Mouse (Mus musculus): ENCODE measurements around the gene Sdccag8. TPM values are rescaled to one million over a fixed set of nuclear protein-coding genes. Genes with fewer than 3 reads are reported as not detected.

The Sdccag8 gene
- total and polyA plus RNA-seq, 2 experiments, result 2.3 to 9.5 TPM

DNA sequence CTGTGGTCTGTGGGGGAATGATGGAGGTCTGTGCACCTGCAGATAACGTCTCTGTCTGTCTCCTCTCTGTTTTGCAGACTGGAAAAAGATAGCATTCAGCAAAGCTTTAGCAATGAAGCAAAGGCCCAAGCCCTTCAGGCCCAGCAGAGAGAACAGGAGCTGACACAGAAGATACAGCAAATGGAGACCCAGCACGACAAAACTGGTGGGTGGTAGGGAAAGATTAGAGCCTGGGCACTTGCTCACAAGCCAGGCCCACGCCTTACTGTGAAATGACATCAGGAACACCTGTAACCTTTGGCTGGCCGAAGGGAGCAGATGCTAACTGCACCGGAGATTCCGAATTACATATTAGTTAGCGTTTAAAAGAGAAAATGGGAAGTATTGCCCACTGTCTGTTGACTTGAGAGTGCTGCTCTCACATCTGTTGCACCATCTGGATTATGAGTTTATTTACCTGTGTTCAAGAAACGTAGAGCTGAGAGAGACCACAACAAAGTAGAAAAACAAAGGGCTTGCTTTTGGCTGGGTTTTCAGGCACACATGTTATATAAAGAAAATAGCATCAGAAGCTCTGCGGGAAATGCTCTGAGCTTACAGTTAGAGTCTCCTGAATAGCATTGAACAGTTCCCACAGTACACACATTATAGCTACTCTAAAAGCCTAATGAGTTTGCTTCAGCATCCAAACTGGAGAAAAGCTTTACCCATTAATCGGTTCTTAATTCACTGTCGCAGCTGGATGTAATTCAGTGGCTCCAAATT lies 131.8 kb downstream of the Sdccag8 start:
- Histone ChIP-seq H3K27me3 (ENCODE audit: control insufficient read depth, insufficient read depth, low read length) (no peaks in the 10 kb centered on the region), H3K79me2 (ENCODE audit: control insufficient read depth, insufficient read depth, low read length) (no peaks in the 10 kb centered on the region), H3K4me3 (ENCODE audit: insufficient read depth, low read depth, low read length) (no peak overlapping the region), H3K9ac (ENCODE audit: low read depth, low read length) (no peak overlapping the region), H3K27ac (replicated peaks; ENCODE audit: insufficient read depth, low read depth, low read length) (no peak overlapping the region), H3K4me1 (ENCODE audit: control insufficient read depth, insufficient read depth, low read length) (no peaks in the 10 kb centered on the region), H3K36me3 (ENCODE audit: control insufficient read depth, insufficient read depth, low read length) (peaks cover 13% of the 10 kb centered on the region)
- DNase-seq (ENCODE audit: extremely low read depth, low read depth, low spot score), result no peak
- 90% methylated on average over 11 of the region's 11 CpGs for WGBS
- TF ChIP-seq CTCF (IDR thresholded peaks at IDR 0.05; ENCODE audit: low read depth, low read length) (no peak), POLR2A (IDR thresholded peaks at IDR 0.05; ENCODE audit: extremely low read depth, insufficient read depth, low read length) (no peak)

DNA sequence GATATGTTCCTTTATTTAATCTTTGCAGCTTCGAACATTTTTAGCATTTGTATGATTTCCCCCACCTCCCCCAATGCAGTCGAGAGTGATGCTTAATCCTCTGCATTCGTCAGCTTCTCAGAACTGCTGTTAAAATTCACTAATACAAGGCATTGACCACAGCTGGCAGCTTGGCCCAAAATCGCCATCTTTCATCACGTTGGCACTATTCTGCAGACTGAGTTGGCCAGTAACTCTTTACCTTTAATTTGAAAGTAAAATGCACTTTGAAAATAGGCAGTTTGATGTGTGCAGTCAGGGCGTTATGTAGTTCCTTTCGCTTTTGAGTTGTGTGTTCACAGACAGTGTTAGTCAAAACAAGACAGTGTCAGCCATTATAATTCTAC lies 132.3 kb downstream of the Sdccag8 start:
- peaks cover 13% of the 10 kb centered on the region for H3K36me3 ChIP-seq (ENCODE audit: control insufficient read depth, insufficient read depth, low read length)
- H3K4me1 ChIP-seq (ENCODE audit: control insufficient read depth, insufficient read depth, low read length), result no peaks in the 10 kb centered on the region
- H3K4me3 ChIP-seq (ENCODE audit: insufficient read depth, low read depth, low read length), result no peak overlapping the region
- H3K79me2 ChIP-seq (ENCODE audit: control insufficient read depth, insufficient read depth, low read length), result no peaks in the 10 kb centered on the region
- no peak for TF ChIP-seq POLR2A (IDR thresholded peaks at IDR 0.05; ENCODE audit: extremely low read depth, insufficient read depth, low read length)
- no peak for TF ChIP-seq CTCF (IDR thresholded peaks at IDR 0.05; ENCODE audit: low read depth, low read length)
- H3K27ac ChIP-seq (replicated peaks; ENCODE audit: insufficient read depth, low read depth, low read length), result no peak overlapping the region
- H3K27me3 ChIP-seq (ENCODE audit: control insufficient read depth, insufficient read depth, low read length), result no peaks in the 10 kb centered on the region
- 92% methylated on average over 7 of the region's 7 CpGs for WGBS
- DNase-seq (ENCODE audit: extremely low read depth, low read depth, low spot score), result no peak
- no peak overlapping the region for H3K9ac ChIP-seq (ENCODE audit: low read depth, low read length)

DNA sequence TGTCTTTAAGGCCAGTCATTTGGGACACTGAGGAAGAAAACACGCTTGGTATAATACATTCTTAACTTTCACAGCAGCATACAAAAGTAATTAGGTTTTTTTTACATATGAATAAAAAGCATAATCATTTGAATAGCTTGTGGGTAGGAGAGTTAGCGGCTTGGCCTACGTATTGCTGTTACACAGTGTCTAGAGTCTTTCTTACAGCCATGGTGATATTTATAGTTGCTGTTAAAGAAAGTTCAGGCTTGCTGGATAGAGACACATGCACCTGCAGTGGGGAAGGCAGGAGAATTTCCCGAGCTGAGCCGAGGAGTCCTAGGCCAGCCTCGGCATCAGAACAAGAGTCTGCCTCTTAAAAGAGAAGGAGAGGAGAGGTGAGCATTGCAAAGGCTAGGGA lies 134.4 kb downstream of the Sdccag8 start:
- H3K9ac ChIP-seq (ENCODE audit: low read depth, low read length), result no peak overlapping the region
- H3K36me3 ChIP-seq (ENCODE audit: control insufficient read depth, insufficient read depth, low read length), result peaks cover 13% of the 10 kb centered on the region
- no peaks in the 10 kb centered on the region for H3K79me2 ChIP-seq (ENCODE audit: control insufficient read depth, insufficient read depth, low read length)
- H3K27me3 ChIP-seq (ENCODE audit: control insufficient read depth, insufficient read depth, low read length), result no peaks in the 10 kb centered on the region
- H3K27ac ChIP-seq (replicated peaks; ENCODE audit: insufficient read depth, low read depth, low read length), result no peak overlapping the region
- 93% methylated on average over 6 of the region's 6 CpGs for WGBS
- H3K4me1 ChIP-seq (ENCODE audit: control insufficient read depth, insufficient read depth, low read length), result no peaks in the 10 kb centered on the region
- H3K4me3 ChIP-seq (ENCODE audit: insufficient read depth, low read depth, low read length), result no peak overlapping the region
- no peak for DNase-seq (ENCODE audit: extremely low read depth, low read depth, low spot score)
- no peak for TF ChIP-seq CTCF (IDR thresholded peaks at IDR 0.05; ENCODE audit: low read depth, low read length)
- TF ChIP-seq POLR2A (IDR thresholded peaks at IDR 0.05; ENCODE audit: extremely low read depth, insufficient read depth, low read length), result no peak

DNA sequence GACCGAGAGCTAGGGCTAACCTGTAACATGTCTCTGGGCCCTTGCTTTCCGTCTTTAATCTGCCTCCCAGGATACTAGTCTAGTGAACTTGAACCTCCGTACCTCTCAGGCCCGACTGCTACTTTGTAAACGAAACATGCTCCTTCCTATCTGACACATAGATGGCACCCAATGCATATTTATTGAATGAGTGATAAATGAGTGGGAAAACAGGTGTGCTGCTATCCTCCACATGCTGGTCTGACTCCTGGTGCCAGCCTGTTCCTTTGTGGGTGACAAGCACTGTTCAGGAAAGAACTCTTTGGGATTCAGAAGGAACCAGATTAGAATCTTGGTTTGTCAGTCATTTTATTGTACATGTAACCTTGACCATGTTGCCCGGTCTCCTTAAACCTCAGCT lies 134.9 kb downstream of the Sdccag8 start:
- no peak overlapping the region for H3K9ac ChIP-seq (ENCODE audit: low read depth, low read length)
- H3K27me3 ChIP-seq (ENCODE audit: control insufficient read depth, insufficient read depth, low read length), result no peaks in the 10 kb centered on the region
- TF ChIP-seq POLR2A (IDR thresholded peaks at IDR 0.05; ENCODE audit: extremely low read depth, insufficient read depth, low read length) (no peak), CTCF (IDR thresholded peaks at IDR 0.05; ENCODE audit: low read depth, low read length) (no peak)
- H3K79me2 ChIP-seq (ENCODE audit: control insufficient read depth, insufficient read depth, low read length), result no peaks in the 10 kb centered on the region
- H3K4me3 ChIP-seq (ENCODE audit: insufficient read depth, low read depth, low read length), result no peak overlapping the region
- H3K36me3 ChIP-seq (ENCODE audit: control insufficient read depth, insufficient read depth, low read length), result peaks cover 13% of the 10 kb centered on the region
- no peaks in the 10 kb centered on the region for H3K4me1 ChIP-seq (ENCODE audit: control insufficient read depth, insufficient read depth, low read length)
- 88% methylated on average over 6 of the region's 6 CpGs for WGBS
- no peak for DNase-seq (ENCODE audit: extremely low read depth, low read depth, low spot score)
- no peak overlapping the region for H3K27ac ChIP-seq (replicated peaks; ENCODE audit: insufficient read depth, low read depth, low read length)

DNA sequence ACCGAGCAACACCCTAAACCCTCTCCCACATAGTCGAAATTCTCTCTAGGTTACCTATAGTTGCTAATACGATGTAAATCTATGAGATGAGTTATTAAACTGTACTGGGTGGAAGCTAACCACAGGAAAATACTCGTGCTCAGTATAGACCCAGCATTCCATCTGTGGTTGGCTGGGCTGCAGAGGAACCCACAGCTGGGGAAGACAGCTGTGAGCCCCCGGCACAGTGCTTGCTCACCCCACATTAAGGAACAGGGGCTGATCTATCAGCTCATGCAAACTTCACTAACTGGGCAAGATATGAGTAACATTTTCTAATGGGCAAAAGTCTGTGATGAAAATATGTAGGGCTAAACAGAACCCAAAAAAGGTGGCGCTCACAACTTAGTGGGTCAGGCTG lies 135.6 kb downstream of the Sdccag8 start:
- no peak for DNase-seq (ENCODE audit: extremely low read depth, low read depth, low spot score)
- H3K4me3 ChIP-seq (ENCODE audit: insufficient read depth, low read depth, low read length), result no peak overlapping the region
- H3K36me3 ChIP-seq (ENCODE audit: control insufficient read depth, insufficient read depth, low read length), result peaks cover 13% of the 10 kb centered on the region
- H3K9ac ChIP-seq (ENCODE audit: low read depth, low read length), result no peak overlapping the region
- no peaks in the 10 kb centered on the region for H3K27me3 ChIP-seq (ENCODE audit: control insufficient read depth, insufficient read depth, low read length)
- H3K27ac ChIP-seq (replicated peaks; ENCODE audit: insufficient read depth, low read depth, low read length), result no peak overlapping the region
- H3K79me2 ChIP-seq (ENCODE audit: control insufficient read depth, insufficient read depth, low read length), result no peaks in the 10 kb centered on the region
- WGBS, result 92% methylated on average over 6 of the region's 6 CpGs
- TF ChIP-seq CTCF (IDR thresholded peaks at IDR 0.05; ENCODE audit: low read depth, low read length), result no peak
- TF ChIP-seq POLR2A (IDR thresholded peaks at IDR 0.05; ENCODE audit: extremely low read depth, insufficient read depth, low read length), result no peak
- H3K4me1 ChIP-seq (ENCODE audit: control insufficient read depth, insufficient read depth, low read length), result no peaks in the 10 kb centered on the region

DNA sequence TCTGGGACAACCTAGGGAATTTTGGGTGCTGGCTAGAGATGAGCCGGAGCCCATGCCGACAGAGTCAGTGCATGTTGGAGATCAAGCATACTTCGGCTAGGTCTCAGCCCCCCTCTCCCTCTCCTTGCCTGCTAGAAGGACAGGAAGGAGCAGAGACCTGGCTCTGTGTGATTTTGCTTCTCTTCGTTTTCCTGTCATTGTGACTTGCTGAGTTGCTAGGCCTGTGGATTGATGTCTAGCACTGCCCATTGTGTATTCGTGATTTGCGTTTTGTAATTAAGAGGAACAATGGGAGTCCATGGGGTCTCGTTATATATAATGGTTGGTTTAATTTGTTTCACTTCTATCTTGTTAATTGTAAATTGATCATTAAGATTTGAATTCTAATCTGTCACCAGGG lies 137.4 kb downstream of the Sdccag8 start:
- WGBS, result 72% methylated on average over 7 of the region's 7 CpGs
- H3K4me3 ChIP-seq (ENCODE audit: insufficient read depth, low read depth, low read length), result no peak overlapping the region
- no peaks in the 10 kb centered on the region for H3K27me3 ChIP-seq (ENCODE audit: control insufficient read depth, insufficient read depth, low read length)
- DNase-seq (ENCODE audit: extremely low read depth, low read depth, low spot score), result no peak
- H3K27ac ChIP-seq (replicated peaks; ENCODE audit: insufficient read depth, low read depth, low read length), result no peak overlapping the region
- H3K36me3 ChIP-seq (ENCODE audit: control insufficient read depth, insufficient read depth, low read length), result peaks cover 9% of the 10 kb centered on the region
- no peaks in the 10 kb centered on the region for H3K79me2 ChIP-seq (ENCODE audit: control insufficient read depth, insufficient read depth, low read length)
- no peak overlapping the region for H3K9ac ChIP-seq (ENCODE audit: low read depth, low read length)
- no peaks in the 10 kb centered on the region for H3K4me1 ChIP-seq (ENCODE audit: control insufficient read depth, insufficient read depth, low read length)
- no peak for TF ChIP-seq CTCF (IDR thresholded peaks at IDR 0.05; ENCODE audit: low read depth, low read length)
- TF ChIP-seq POLR2A (IDR thresholded peaks at IDR 0.05; ENCODE audit: extremely low read depth, insufficient read depth, low read length), result no peak

Measured in liver, adult 2 months (tissue).